Mouse (Mus musculus) liver, embryonic 14.5 days (tissue): Measurements from ENCODE around the gene Ear14.

Experiments used
- CTCF ChIP-seq: IDR thresholded peaks from 2 replicates; pipeline ENCODE4 v1.5.1; 2016; ENCODE audit warnings: antibody characterized with exemption, low read depth, control low read depth
- EP300 ChIP-seq: IDR thresholded peaks from 2 replicates; pipeline ENCODE4 v1.6.1; 2016; ENCODE audit warnings: antibody characterized with exemption, low read depth

GRCm38 (mm10) chr14:51156736-51157068 is 46.5 kb upstream of the Ear14 start:
- no peak for TF ChIP-seq CTCF
- TF ChIP-seq EP300: no peak
